Mouse (Mus musculus): Measurements from ENCODE around the gene Gm28305. TPM values are rescaled to one million over a fixed set of nuclear protein-coding genes. Genes with fewer than 3 reads are reported as not detected.
A peak's percentile ranks its signal among the peaks of the same experiment; 100 is the strongest.

Gene Gm28305
- polyA plus RNA-seq, 1 experiment from 2014 or later = not detected

- Histone ChIP-seq H3K9me3 (replicated peaks) (no peaks in the 10 kb centered on the region), H3K4me1 (no peaks in the 10 kb centered on the region), H3K4me3 (no peak overlapping the region), H3K27ac (no peak overlapping the region), H3K36me3 (peaks cover 3% of the 10 kb centered on the region; the same call in 1 of the 2 replicates), H3K27me3 (ENCODE audit: low read depth, poor library complexity, severe bottlenecking) (no peaks in the 10 kb centered on the region)
- WGBS = 65% methylated on average over 5 of the region's 5 CpGs
- peak; percentile 66 for DNase-seq (ENCODE audit: low spot score)
Observed at GRCm38 (mm10) chr9:104079379-104079778, 38.9 kb downstream of the Gm28305 start.

DNA sequence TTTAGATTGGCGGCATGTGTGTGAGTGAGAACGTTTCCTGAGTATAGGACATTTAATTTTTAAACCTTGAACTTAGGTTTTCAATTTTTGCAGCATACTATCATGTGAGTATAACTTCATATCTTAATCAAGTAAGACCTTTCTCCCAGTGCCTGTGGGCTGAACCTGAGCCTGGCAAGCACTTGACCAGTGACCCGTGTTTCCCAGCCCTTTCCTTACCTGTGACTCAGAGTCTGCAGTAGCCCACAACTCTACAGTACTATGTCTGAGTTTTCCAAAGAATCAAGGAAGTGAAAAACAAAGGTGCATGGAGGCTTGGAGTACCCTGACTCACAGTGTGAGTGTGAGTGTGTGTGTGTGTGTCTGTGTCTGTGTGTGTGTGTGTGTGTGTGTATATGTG is 39.6 kb downstream of the Gm28305 start:
- Histone ChIP-seq H3K4me1 (no peaks in the 10 kb centered on the region), H3K36me3 (peaks cover 3% of the 10 kb centered on the region; the same call in 1 of the 2 replicates), H3K27me3 (ENCODE audit: low read depth, poor library complexity, severe bottlenecking) (no peaks in the 10 kb centered on the region), H3K9me3 (replicated peaks) (no peaks in the 10 kb centered on the region), H3K27ac (no peak overlapping the region), H3K4me3 (no peak overlapping the region)
- DNase-seq (ENCODE audit: low spot score) = no peak
- 85% methylated on average over 3 of the region's 3 CpGs for WGBS

- H3K27ac ChIP-seq = no peak overlapping the region
- peaks cover 3% of the 10 kb centered on the region; the same call in 1 of the 2 replicates for H3K36me3 ChIP-seq
- H3K27me3 ChIP-seq (ENCODE audit: low read depth, poor library complexity, severe bottlenecking) = no peaks in the 10 kb centered on the region
- no peak overlapping the region for H3K4me3 ChIP-seq
- WGBS = 51% methylated on average over 4 of the region's 4 CpGs
- no peak for DNase-seq (ENCODE audit: low spot score)
- H3K9me3 ChIP-seq (replicated peaks) = no peaks in the 10 kb centered on the region
- no peaks in the 10 kb centered on the region for H3K4me1 ChIP-seq
Observed at GRCm38 (mm10) chr9:104085730-104086429, 45.4 kb downstream of the Gm28305 start.

DNA sequence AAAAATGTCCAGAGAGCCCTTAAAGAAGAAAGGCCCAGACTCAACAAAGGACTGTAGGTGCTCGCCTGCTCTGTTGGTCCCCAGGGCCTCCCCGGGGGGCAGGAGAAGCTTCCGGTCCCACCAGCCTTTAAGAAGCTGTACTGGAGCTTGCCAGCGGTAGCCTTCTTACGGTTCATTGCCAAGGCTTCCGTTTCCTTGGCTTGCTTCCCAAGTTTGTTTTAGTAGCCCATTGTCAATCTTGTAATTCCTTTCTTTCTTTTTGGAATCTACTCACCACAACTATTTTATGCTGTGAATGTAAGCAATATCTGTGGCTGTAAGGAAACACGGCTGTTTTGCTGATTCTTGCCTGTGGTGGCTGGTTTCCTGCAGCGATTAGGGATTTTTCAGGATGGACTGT is 48.1 kb downstream of the Gm28305 start:
- peaks cover 3% of the 10 kb centered on the region; the same call in 1 of the 2 replicates for H3K36me3 ChIP-seq
- no peaks in the 10 kb centered on the region for H3K4me1 ChIP-seq
- no peaks in the 10 kb centered on the region for H3K9me3 ChIP-seq (replicated peaks)
- no peak overlapping the region for H3K4me3 ChIP-seq
- H3K27ac ChIP-seq = no peak overlapping the region
- H3K27me3 ChIP-seq (ENCODE audit: low read depth, poor library complexity, severe bottlenecking) = no peaks in the 10 kb centered on the region
- no peak for DNase-seq (ENCODE audit: low spot score)
- WGBS = 93% methylated on average over 8 of the region's 8 CpGs

- no peaks in the 10 kb centered on the region for H3K36me3 ChIP-seq
- H3K9me3 ChIP-seq (replicated peaks) = no peaks in the 10 kb centered on the region
- H3K4me3 ChIP-seq = no peak overlapping the region
- no peaks in the 10 kb centered on the region for H3K4me1 ChIP-seq
- WGBS = 95% methylated on average over 5 of the region's 5 CpGs
- no peak overlapping the region for H3K27ac ChIP-seq
- no peaks in the 10 kb centered on the region for H3K27me3 ChIP-seq (ENCODE audit: low read depth, poor library complexity, severe bottlenecking)
- DNase-seq (ENCODE audit: low spot score) = no peak
Observed at GRCm38 (mm10) chr9:104092945-104093344, 52.5 kb downstream of the Gm28305 start.

GRCm38 (mm10) chr9:104098256-104098655 is 57.8 kb downstream of the Gm28305 start:
- no peak for DNase-seq (ENCODE audit: low spot score)
- Histone ChIP-seq H3K36me3 (no peaks in the 10 kb centered on the region), H3K4me1 (no peaks in the 10 kb centered on the region), H3K4me3 (no peak overlapping the region), H3K27ac (no peak overlapping the region), H3K9me3 (replicated peaks) (no peaks in the 10 kb centered on the region), H3K27me3 (ENCODE audit: low read depth, poor library complexity, severe bottlenecking) (no peaks in the 10 kb centered on the region)
- 71% methylated on average over 5 of the region's 5 CpGs for WGBS

DNA sequence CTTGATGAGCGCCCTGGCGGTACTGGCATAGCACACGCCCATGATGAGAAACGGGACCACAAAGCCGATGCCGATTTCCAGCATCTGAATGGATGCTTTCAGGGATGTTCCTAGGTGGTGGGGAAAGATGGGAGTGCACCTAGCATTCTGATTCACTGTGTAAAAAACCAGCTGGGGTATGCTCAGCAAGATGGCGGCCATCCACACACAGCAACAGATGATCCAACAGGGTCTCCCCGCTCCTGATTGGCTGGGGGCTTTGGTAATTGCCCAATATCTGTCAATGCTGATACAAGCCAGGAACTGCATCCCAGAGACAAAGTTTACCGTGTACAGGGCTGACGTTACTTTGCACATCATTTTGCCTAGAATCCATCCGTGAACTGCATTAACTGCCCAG is 58.6 kb downstream of the Gm28305 start:
- no peaks in the 10 kb centered on the region for H3K27me3 ChIP-seq (ENCODE audit: low read depth, poor library complexity, severe bottlenecking)
- H3K9me3 ChIP-seq (replicated peaks) = no peaks in the 10 kb centered on the region
- H3K4me1 ChIP-seq = no peaks in the 10 kb centered on the region
- no peaks in the 10 kb centered on the region for H3K36me3 ChIP-seq
- DNase-seq (ENCODE audit: low spot score) = no peak
- H3K4me3 ChIP-seq = no peak overlapping the region
- H3K27ac ChIP-seq = no peak overlapping the region
- WGBS = 91% methylated on average over 11 of the region's 11 CpGs

GRCm38 (mm10) chr9:104100822-104101221 is 60.4 kb downstream of the Gm28305 start:
- Histone ChIP-seq H3K9me3 (replicated peaks) (no peaks in the 10 kb centered on the region), H3K36me3 (no peaks in the 10 kb centered on the region), H3K4me1 (no peaks in the 10 kb centered on the region), H3K4me3 (no peak overlapping the region), H3K27ac (no peak overlapping the region), H3K27me3 (ENCODE audit: low read depth, poor library complexity, severe bottlenecking) (no peaks in the 10 kb centered on the region)
- WGBS = 54% methylated on average over 7 of the region's 7 CpGs
- no peak for DNase-seq (ENCODE audit: low spot score)

- H3K36me3 ChIP-seq = no peaks in the 10 kb centered on the region
- H3K27me3 ChIP-seq (ENCODE audit: low read depth, poor library complexity, severe bottlenecking) = no peaks in the 10 kb centered on the region
- H3K4me3 ChIP-seq = no peak overlapping the region
- DNase-seq (ENCODE audit: low spot score) = no peak
- 37% methylated on average over 3 of the region's 3 CpGs for WGBS
- H3K9me3 ChIP-seq (replicated peaks) = no peaks in the 10 kb centered on the region
- H3K4me1 ChIP-seq = no peaks in the 10 kb centered on the region
- no peak overlapping the region for H3K27ac ChIP-seq
Observed at GRCm38 (mm10) chr9:104101458-104101857, 61.0 kb downstream of the Gm28305 start.

GRCm38 (mm10) chr9:104102301-104102700 is 61.8 kb downstream of the Gm28305 start:
- no peak overlapping the region for H3K4me3 ChIP-seq
- DNase-seq (ENCODE audit: low spot score) = no peak
- 51% methylated on average over 6 of the region's 6 CpGs for WGBS
- no peaks in the 10 kb centered on the region for H3K36me3 ChIP-seq
- no peaks in the 10 kb centered on the region for H3K9me3 ChIP-seq (replicated peaks)
- no peak overlapping the region for H3K27ac ChIP-seq
- H3K4me1 ChIP-seq = no peaks in the 10 kb centered on the region
- no peaks in the 10 kb centered on the region for H3K27me3 ChIP-seq (ENCODE audit: low read depth, poor library complexity, severe bottlenecking)

GRCm38 (mm10) chr9:104102901-104103300 is 62.4 kb downstream of the Gm28305 start:
- Histone ChIP-seq H3K27me3 (ENCODE audit: low read depth, poor library complexity, severe bottlenecking) (no peaks in the 10 kb centered on the region), H3K36me3 (no peaks in the 10 kb centered on the region), H3K9me3 (replicated peaks) (no peaks in the 10 kb centered on the region), H3K4me1 (no peaks in the 10 kb centered on the region), H3K4me3 (no peak overlapping the region), H3K27ac (no peak overlapping the region)
- no peak for DNase-seq (ENCODE audit: low spot score)
- 58% methylated on average over 2 of the region's 2 CpGs for WGBS

DNA sequence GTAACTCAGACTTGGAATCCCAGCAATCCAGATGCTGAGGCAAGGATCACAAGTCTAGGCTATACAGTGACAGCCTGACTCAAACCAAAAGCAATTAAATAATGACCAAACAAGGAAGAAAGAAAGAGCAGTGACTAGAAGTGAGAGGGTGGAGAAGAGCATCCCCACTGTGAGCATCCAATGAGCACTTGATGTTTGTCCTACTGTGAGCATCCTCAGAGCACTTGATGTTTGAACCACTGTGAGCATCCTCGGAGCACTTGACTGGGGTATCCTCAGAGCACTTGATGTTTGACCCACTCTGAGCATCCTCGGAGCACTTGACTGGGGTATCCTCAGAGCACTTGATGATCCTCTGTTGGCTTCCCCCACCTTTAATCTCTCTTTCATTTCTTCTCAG is 64.5 kb downstream of the Gm28305 start:
- no peak overlapping the region for H3K27ac ChIP-seq
- no peaks in the 10 kb centered on the region for H3K36me3 ChIP-seq
- no peaks in the 10 kb centered on the region for H3K27me3 ChIP-seq (ENCODE audit: low read depth, poor library complexity, severe bottlenecking)
- 91% methylated on average over 2 of the region's 2 CpGs for WGBS
- no peak overlapping the region for H3K4me3 ChIP-seq
- no peaks in the 10 kb centered on the region for H3K9me3 ChIP-seq (replicated peaks)
- no peak for DNase-seq (ENCODE audit: low spot score)
- H3K4me1 ChIP-seq = no peaks in the 10 kb centered on the region

- 88% methylated on average over 9 of the region's 9 CpGs for WGBS
- Histone ChIP-seq H3K4me1 (no peaks in the 10 kb centered on the region), H3K27me3 (ENCODE audit: low read depth, poor library complexity, severe bottlenecking) (no peaks in the 10 kb centered on the region), H3K9me3 (replicated peaks) (no peaks in the 10 kb centered on the region), H3K27ac (no peak overlapping the region), H3K36me3 (no peaks in the 10 kb centered on the region), H3K4me3 (no peak overlapping the region)
- DNase-seq (ENCODE audit: low spot score) = no peak
Observed at GRCm38 (mm10) chr9:104106930-104107329, 66.5 kb downstream of the Gm28305 start.

DNA sequence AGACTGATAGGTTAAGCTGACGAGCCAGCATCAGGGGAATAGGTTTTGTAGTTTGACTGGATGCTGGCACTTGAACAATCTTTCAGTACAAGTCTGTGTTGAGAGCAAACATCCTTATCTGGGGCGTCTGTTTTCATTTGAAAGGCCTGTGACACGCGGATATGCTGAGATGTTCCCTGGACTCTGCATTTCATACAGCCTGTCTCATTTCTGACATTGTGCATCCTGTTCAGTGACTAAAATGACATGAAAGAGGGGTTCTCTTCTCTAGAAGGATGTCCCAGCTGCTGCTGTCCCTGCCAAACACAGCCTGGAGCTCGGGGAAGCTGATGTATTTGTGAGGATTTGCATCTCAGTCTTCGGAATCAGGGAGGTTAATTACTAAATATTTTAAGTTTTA is 67.0 kb downstream of the Gm28305 start:
- Histone ChIP-seq H3K9me3 (replicated peaks) (no peaks in the 10 kb centered on the region), H3K4me3 (no peak overlapping the region), H3K4me1 (no peaks in the 10 kb centered on the region), H3K27ac (no peak overlapping the region), H3K27me3 (ENCODE audit: low read depth, poor library complexity, severe bottlenecking) (no peaks in the 10 kb centered on the region), H3K36me3 (no peaks in the 10 kb centered on the region)
- no peak for DNase-seq (ENCODE audit: low spot score)
- WGBS = 83% methylated on average over 6 of the region's 6 CpGs
